Mouse (Mus musculus) olfactory bulb, adult 2 months (tissue): ENCODE measurements around the gene Nudt6. TPM values are rescaled to one million over a fixed set of nuclear protein-coding genes. Genes with fewer than 3 reads are reported as not detected.

Experiments used
- H3K27ac ChIP-seq: fragments of 200-500 bp; 2 replicates; pipeline ENCODE4 v1.5.1; 2012; ENCODE audit warnings: low read depth, low read length; ENCODE audit not compliant: insufficient read depth
- H3K4me1 ChIP-seq: fragments of 200-500 bp; 2 replicates; pipeline ENCODE4 v1.6.1; 2012; ENCODE audit warnings: low read length; ENCODE audit not compliant: control insufficient read depth, insufficient read depth
- H3K4me3 ChIP-seq: fragments of 200-500 bp; 2 replicates; pipeline ENCODE4 v1.5.1; 2012; ENCODE audit warnings: mild to moderate bottlenecking, low read depth, low read length, moderate library complexity; ENCODE audit not compliant: insufficient read depth
- CTCF ChIP-seq: fragments of 200-500 bp; IDR thresholded peaks from 2 replicates; pipeline ENCODE4 v1.5.1; 2012; ENCODE audit warnings: low read depth, mild to moderate bottlenecking, low read length, moderate library complexity; ENCODE audit not compliant: insufficient read depth
- POLR2A ChIP-seq: fragments of 200-500 bp; IDR thresholded peaks from 2 replicates; pipeline ENCODE4 v1.6.1; 2012; ENCODE audit warnings: mild to moderate bottlenecking, low read depth, low read length, moderate library complexity; ENCODE audit not compliant: insufficient read depth
- WGBS: fragments of 180-500 bp; shearing (Covaris S2); methylation state at CpG from one replicate; pipeline ENCODE4 v1.1.7; 2018; 5-methylcytosine and 5-hydroxymethylcytosine counted together
- polyA plus RNA-seq: library from polyadenylated mRNA; stranded (reverse); fragments of >200 nt; gene quantifications from 2 replicates; pipeline ENCODE4 v1.2.4, GENCODE M21; 2012; ENCODE audit warnings: low replicate concordance; ENCODE audit not compliant: missing spikeins, insufficient read depth, insufficient read length

Gene Nudt6
- polyA plus RNA-seq, 1 experiment, result not detected

DNA sequence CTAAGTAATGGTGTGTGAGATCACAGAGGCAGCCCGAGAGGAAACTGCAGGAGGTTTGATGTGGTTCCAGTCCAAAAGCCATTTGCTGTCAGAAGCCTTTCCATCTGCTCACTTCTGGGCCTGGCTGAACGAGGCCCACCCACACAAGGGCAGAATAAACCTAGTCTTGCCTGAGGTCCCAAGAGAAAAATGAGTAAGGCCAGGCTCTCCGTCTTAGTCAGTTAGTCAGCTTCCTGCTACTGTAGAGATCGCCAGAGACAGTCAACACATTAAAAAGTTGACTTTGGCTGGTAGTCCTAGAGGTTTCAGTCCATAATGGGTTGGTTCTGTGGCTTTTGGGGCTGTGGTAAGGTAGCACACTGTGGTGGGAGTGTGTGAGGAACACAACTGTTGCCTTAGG is 49.6 kb downstream of the Nudt6 start:
- no peak for TF ChIP-seq CTCF
- TF ChIP-seq POLR2A, result no peak
- WGBS, result 78% methylated on average over 4 of the region's 4 CpGs
- Histone ChIP-seq H3K4me1 (no peaks in the 10 kb centered on the region), H3K27ac (no peak overlapping the region), H3K4me3 (no peak overlapping the region)

DNA sequence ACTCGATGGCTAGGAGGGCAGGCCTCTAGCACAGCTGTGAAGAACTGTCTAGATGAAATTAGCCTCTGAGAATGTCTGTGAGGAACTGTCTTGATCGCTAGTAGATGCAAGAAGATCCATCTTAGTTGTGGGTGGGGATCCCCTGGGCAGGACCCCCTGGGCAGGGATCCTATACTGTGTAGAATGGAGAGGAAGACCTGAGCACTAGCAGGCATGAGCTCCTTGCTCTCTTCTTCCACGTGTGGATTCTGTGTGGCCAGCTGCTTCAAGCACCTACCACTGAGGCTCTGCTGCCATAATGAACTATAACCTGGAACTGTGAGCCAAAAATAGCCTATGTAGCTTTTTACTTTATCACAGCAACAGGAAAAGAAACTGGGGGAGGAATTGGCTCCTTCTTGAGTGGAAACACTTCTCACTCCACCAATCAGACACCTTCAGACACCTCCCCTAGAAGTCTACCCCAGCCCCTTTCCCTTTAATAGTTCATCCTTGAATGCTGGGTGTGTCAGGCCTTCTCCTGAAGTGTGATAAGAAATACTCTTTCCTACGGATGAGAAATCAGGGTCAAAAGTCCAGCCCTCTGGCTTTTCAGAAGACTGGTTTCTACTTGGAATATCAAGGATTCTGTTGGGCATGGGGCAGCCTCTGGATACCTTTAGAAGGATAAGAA is 53.5 kb downstream of the Nudt6 start:
- 73% methylated on average over 4 of the region's 4 CpGs for WGBS
- no peaks in the 10 kb centered on the region for H3K4me1 ChIP-seq
- TF ChIP-seq POLR2A (no peak), CTCF (no peak)
- no peak overlapping the region for H3K4me3 ChIP-seq
- H3K27ac ChIP-seq, result no peak overlapping the region

DNA sequence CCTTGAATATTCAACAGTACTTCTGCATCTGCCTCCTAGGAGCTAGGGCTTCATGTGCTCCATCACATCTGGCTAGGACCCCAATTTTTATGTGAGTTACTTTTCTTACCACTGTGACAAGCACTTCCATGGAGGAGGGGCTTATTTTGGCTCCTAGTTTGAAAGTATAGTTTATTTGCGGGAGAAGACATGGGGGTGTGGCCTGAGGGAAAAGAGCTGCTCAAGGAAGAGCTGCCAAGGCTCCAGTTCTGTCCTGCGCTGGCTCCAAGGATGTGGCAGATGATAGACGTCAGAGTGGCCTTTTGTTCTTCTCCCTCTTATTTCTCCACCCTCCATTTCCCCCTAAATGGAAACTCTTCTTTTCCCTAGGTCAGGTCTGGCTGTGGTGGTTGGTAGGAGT is 54.0 kb downstream of the Nudt6 start:
- WGBS, result 41% methylated on average over 3 of the region's 3 CpGs
- Histone ChIP-seq H3K27ac (no peak overlapping the region), H3K4me1 (no peaks in the 10 kb centered on the region), H3K4me3 (no peak overlapping the region)
- no peak for TF ChIP-seq CTCF
- no peak for TF ChIP-seq POLR2A

DNA sequence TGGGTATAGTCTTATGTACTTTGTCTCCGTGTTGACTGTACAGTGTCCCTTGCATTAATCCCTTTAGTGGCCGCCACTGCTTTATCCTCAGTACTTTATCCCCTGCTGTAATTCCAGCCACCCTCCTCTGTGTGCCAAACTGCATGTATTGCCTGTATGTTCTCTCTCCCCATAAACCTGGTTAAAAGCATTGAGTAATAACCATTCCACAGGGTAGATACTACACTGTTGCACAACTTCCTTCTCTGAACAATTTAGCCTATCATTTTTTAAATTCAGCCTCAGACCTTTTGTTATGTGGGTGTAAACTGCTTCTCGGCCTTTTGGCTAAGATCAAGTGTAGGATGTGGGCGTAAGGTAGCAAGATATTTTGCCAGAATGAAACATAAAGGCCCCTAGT is 54.9 kb downstream of the Nudt6 start:
- Histone ChIP-seq H3K4me1 (no peaks in the 10 kb centered on the region), H3K27ac (no peak overlapping the region), H3K4me3 (no peak overlapping the region)
- WGBS, result 84% methylated on average over 4 of the region's 4 CpGs
- TF ChIP-seq CTCF, result no peak
- TF ChIP-seq POLR2A, result no peak

DNA sequence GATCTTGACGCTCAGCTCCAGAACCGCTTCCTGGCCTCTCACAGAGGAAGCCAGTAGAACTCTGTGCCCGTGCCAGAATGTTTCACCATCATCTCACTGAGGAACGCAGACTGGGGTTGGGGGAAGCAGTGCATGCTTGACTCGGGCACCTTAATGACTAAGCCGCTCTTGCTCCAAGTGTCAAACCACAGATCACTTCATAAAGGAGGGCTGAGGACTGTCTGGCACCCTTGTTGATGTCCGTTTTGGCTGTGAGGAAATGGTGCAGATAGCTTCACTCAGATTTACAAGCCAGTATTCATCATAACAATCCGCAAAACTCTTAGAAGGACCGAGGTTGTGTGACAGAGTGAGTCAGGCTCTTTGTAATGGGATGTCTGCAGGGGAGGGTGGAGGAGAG is 59.3 kb downstream of the Nudt6 start:
- Histone ChIP-seq H3K27ac (no peak overlapping the region), H3K4me1 (no peaks in the 10 kb centered on the region), H3K4me3 (no peak overlapping the region)
- TF ChIP-seq POLR2A (no peak), CTCF (no peak)
- WGBS, result 70% methylated on average over 9 of the region's 9 CpGs

Other genes starting within 250 kb of the Nudt6 start
- gene Il21, start 187.6 kb downstream of the Nudt6 start, polyA plus RNA-seq, result not detected in 2 replicates
- gene Bbs12, start 107.7 kb downstream of the Nudt6 start, polyA plus RNA-seq, result not detected in 2 replicates
- gene Cetn4, start 107.5 kb downstream of the Nudt6 start, polyA plus RNA-seq, result not detected in 2 replicates
- gene Fgf2, start 71.9 kb downstream of the Nudt6 start, polyA plus RNA-seq, result not detected in 2 replicates
- gene Spata5, start 315 bp downstream of the Nudt6 start, polyA plus RNA-seq, result not detected in 2 replicates
- not detected in 2 replicates for gene Spry1, start 219.7 kb upstream of the Nudt6 start, polyA plus RNA-seq